Comparison of ENCODE assay signal across 13 mouse cellular contexts in genomic region chr11:85525979-85526775, GRCm38 (mm10).
DNase-seq lines count a peak whose midpoint lies in the region; ATAC-seq and TF ChIP-seq lines count a peak whose summit lies in the region.
"Had no signal": no experiment of that assay in that cellular context is flagged by ENCODE, and none has a peak within 500 bp of the region (broad histone marks: within the 10 kb centered on the region; RNA-seq: fewer than 3 reads in every experiment).

No protein-coding gene starts in this region.

- peak overlapping the region; percentile 53 for H3K27ac ChIP-seq in bone marrow macrophage, adult 2 months (ENCODE audit: insufficient read depth, low read depth, low read length)
- peak overlapping the region; percentile 84 for H3K27ac ChIP-seq in embryonic facial prominence, embryonic 13.5 days
- peak overlapping the region; percentile 62 for H3K27ac ChIP-seq in kidney, postnatal 0 days
- H3K27ac ChIP-seq: midbrain, embryonic 15.5 days had no signal

- peaks cover 39% of the 10 kb centered on the region for H3K4me1 ChIP-seq in bone marrow macrophage, adult 2 months (ENCODE audit: control insufficient read depth, insufficient read depth, low read length)
- peaks cover 48% of the 10 kb centered on the region for H3K4me1 ChIP-seq in embryonic facial prominence, embryonic 13.5 days
- peaks cover 15% of the 10 kb centered on the region for H3K4me1 ChIP-seq in kidney, postnatal 0 days (replicated peaks; ENCODE audit: insufficient read depth, low read length)

- no peak overlapping the region for H3K4me3 ChIP-seq in bone marrow macrophage, adult 2 months (ENCODE audit: insufficient read depth, low read length)
- H3K4me3 ChIP-seq in embryonic facial prominence, embryonic 13.5 days: peak overlapping the region; percentile 17; the same call in 1 of the 2 replicates
- H3K4me3 ChIP-seq in kidney, postnatal 0 days (replicated peaks; ENCODE audit: low read depth, low read length): no peak overlapping the region
- H3K4me3 ChIP-seq: midbrain, embryonic 15.5 days had no signal

- no peak for ATAC-seq in embryonic facial prominence, embryonic 13.5 days (ENCODE audit: insufficient number of reproducible peaks, insufficient read depth, low FRiP score, low TSS enrichment, low read depth)
- ATAC-seq in kidney, postnatal 0 days (replicated peaks; ENCODE audit: low FRiP score, low read depth): no peak
- no peak for ATAC-seq in megakaryocyte progenitor cell, adult 5-6 weeks (replicated peaks; ENCODE audit: poor library complexity)
- ATAC-seq: midbrain, embryonic 15.5 days had no signal

- 29% methylated on average over 11 of the region's 11 CpGs for WGBS in embryonic facial prominence, embryonic 13.5 days
- 34% methylated on average over 11 of the region's 11 CpGs for WGBS in kidney, postnatal 0 days

- H3K27me3 ChIP-seq in embryonic facial prominence, embryonic 13.5 days: no peaks in the 10 kb centered on the region
- H3K27me3 ChIP-seq in kidney, postnatal 0 days (ENCODE audit: insufficient read depth, low read length): no peaks in the 10 kb centered on the region

- TF ChIP-seq POLR2A in bone marrow macrophage, adult 2 months (IDR thresholded peaks at IDR 0.05; ENCODE audit: borderline replicate concordance, low read depth, low read length): no peak

- no peak for TF ChIP-seq CTCF in bone marrow macrophage, adult 2 months (IDR thresholded peaks at IDR 0.05; ENCODE audit: low read depth, low read length)
- TF ChIP-seq CTCF in kidney, postnatal 0 days (IDR thresholded peaks at IDR 0.05; ENCODE audit: low read depth): no peak

- DNase-seq in kidney, adult 18-20 months: peak; percentile 21
- DNase-seq in kidney, adult 11 months: no peak
- peak; percentile 54 for DNase-seq in kidney, postnatal 0 days (ENCODE audit: low spot score)
- no peak for DNase-seq in layer of hippocampus, adult 9-11 months
- no peak for DNase-seq in left cerebral cortex, adult 9 months (ENCODE audit: low spot score in 2 of 2)
- DNase-seq: cerebellum, postnatal 14 days; gastrocnemius, postnatal 14 days; right cerebral cortex, adult 18-20 months; thymus, adult 18-20 months had no signal

- no peaks in the 10 kb centered on the region for H3K9me3 ChIP-seq in embryonic facial prominence, embryonic 13.5 days
- H3K9me3 ChIP-seq in kidney, postnatal 0 days (replicated peaks; ENCODE audit: low read length): no peaks in the 10 kb centered on the region
- H3K9me3 ChIP-seq: midbrain, embryonic 15.5 days had no signal

- H3K36me3 ChIP-seq in embryonic facial prominence, embryonic 13.5 days: no peaks in the 10 kb centered on the region
- no peaks in the 10 kb centered on the region for H3K36me3 ChIP-seq in kidney, postnatal 0 days (ENCODE audit: insufficient read depth, low read length)
- H3K36me3 ChIP-seq: midbrain, embryonic 15.5 days had no signal

- peak overlapping the region; percentile 58 for H3K4me2 ChIP-seq in embryonic facial prominence, embryonic 13.5 days
- peak overlapping the region; percentile 32; the same call in 1 of the 2 replicates for H3K4me2 ChIP-seq in kidney, postnatal 0 days (ENCODE audit: low read length)
- H3K4me2 ChIP-seq: midbrain, embryonic 15.5 days had no signal

- H3K9ac ChIP-seq in embryonic facial prominence, embryonic 13.5 days: no peak overlapping the region
- H3K9ac ChIP-seq in kidney, postnatal 0 days (ENCODE audit: low read depth, low read length): no peak overlapping the region
- H3K9ac ChIP-seq: midbrain, embryonic 15.5 days had no signal

Comparison
In these comparisons a context has a peak if more than half of its experiments do, and no peak if none do; other contexts are left out.
1. DNase-seq: peak in kidney, adult 18-20 months (single experiment) and kidney, postnatal 0 days (single experiment); none in kidney, adult 11 months (single experiment), layer of hippocampus, adult 9-11 months (single experiment) and left cerebral cortex, adult 9 months (0 of 2).
2. Peak in every context shown above with its lines, with median percentiles within 50 percentile points of each other: H3K27ac ChIP-seq.